Mouse (Mus musculus) lung, adult 2 months (tissue): Measurements from ENCODE around the gene Cisd3.

Experiments
- CTCF ChIP-seq: fragments of 200-500 bp; IDR thresholded peaks from 2 replicates; pipeline ENCODE4 v1.5.1; 2011; ENCODE audit warnings: mild to moderate bottlenecking, low read length, control low read depth; ENCODE audit not compliant: insufficient read depth
- POLR2A ChIP-seq: fragments of 200-500 bp; IDR thresholded peaks from 2 replicates; pipeline ENCODE4 v1.6.1; 2011; ENCODE audit warnings: low read depth, mild to moderate bottlenecking, control low read depth, low read length, borderline replicate concordance; ENCODE audit errors: extremely low read depth

- TF ChIP-seq CTCF (no peak), POLR2A (no peak)
Measured at GRCm38 (mm10) chr11:97660734-97661647, 24.6 kb upstream of the Cisd3 start.
